Mouse (Mus musculus): Measurements from ENCODE around the gene Olfr1029. TPM values are rescaled to one million over a fixed set of nuclear protein-coding genes. Genes with fewer than 3 reads are reported as not detected.

Olfr1029 gene
- not detected in 2 replicates for polyA plus RNA-seq (2015; fragmentation: Nextera tagmentation; extraction: Ambion mirVana)

GRCm38 (mm10) chr2:85973595-85973994 is at the start of gene Olfr1029:
Gene Olfr1029 (plus strand): TSS chr2:85973895.

GRCm38 (mm10) chr2:85950137-85950536 is 23.6 kb upstream of the Olfr1029 start, which contains the start of gene Olfr1028:
Gene Olfr1028 (plus strand): TSS chr2:85950437.

GRCm38 (mm10) chr2:85978976-85979375 is 5.3 kb downstream of the Olfr1029 start, which contains the start of gene Olfr1030:
Gene Olfr1030 (plus strand): TSS chr2:85979276.

GRCm38 (mm10) chr2:85990004-85990403 is 16.3 kb downstream of the Olfr1029 start, which contains the start of gene Olfr1031:
Gene Olfr1031 (plus strand): TSS chr2:85990304.

GRCm38 (mm10) chr2:86005240-86005639 is 31.5 kb downstream of the Olfr1029 start, which contains the start of gene Olfr1032:
Gene Olfr1032 (plus strand): TSS chr2:86005540.

GRCm38 (mm10) chr2:86020406-86020805 is 46.7 kb downstream of the Olfr1029 start, which contains the start of gene Olfr1033:
Gene Olfr1033 (plus strand): TSS chr2:86020633.

Other genes with a start within 250 kb of the Olfr1029 start
- not detected in 2 replicates for gene Olfr1012, start 211.1 kb upstream of the Olfr1029 start, polyA plus RNA-seq (2015; fragmentation: Nextera tagmentation; extraction: Ambion mirVana)
- not detected in 2 replicates for gene Olfr1013, start 206.8 kb upstream of the Olfr1029 start, polyA plus RNA-seq (2015; fragmentation: Nextera tagmentation; extraction: Ambion mirVana)
- gene Olfr1014, start 201.2 kb upstream of the Olfr1029 start, polyA plus RNA-seq (2015; fragmentation: Nextera tagmentation; extraction: Ambion mirVana), result not detected in 2 replicates
- gene Olfr1015, start 191.9 kb upstream of the Olfr1029 start, polyA plus RNA-seq (2015; fragmentation: Nextera tagmentation; extraction: Ambion mirVana), result not detected in 2 replicates
- gene Olfr1016, start 171.4 kb upstream of the Olfr1029 start, polyA plus RNA-seq (2015; fragmentation: Nextera tagmentation; extraction: Ambion mirVana), result not detected in 2 replicates
- gene Olfr1018, start 155.4 kb upstream of the Olfr1029 start, polyA plus RNA-seq (2015; fragmentation: Nextera tagmentation; extraction: Ambion mirVana), result not detected in 2 replicates
- not detected in 2 replicates for gene Olfr1019, start 128.4 kb upstream of the Olfr1029 start, polyA plus RNA-seq (2015; fragmentation: Nextera tagmentation; extraction: Ambion mirVana)
- not detected in 2 replicates for gene Olfr1020, start 126.9 kb upstream of the Olfr1029 start, polyA plus RNA-seq (2015; fragmentation: Nextera tagmentation; extraction: Ambion mirVana)
- not detected in 2 replicates for gene Olfr1022, start 105.3 kb upstream of the Olfr1029 start, polyA plus RNA-seq (2015; fragmentation: Nextera tagmentation; extraction: Ambion mirVana)
- not detected in 2 replicates for gene Olfr1023, start 88.3 kb upstream of the Olfr1029 start, polyA plus RNA-seq (2015; fragmentation: Nextera tagmentation; extraction: Ambion mirVana)
- gene Olfr1024, start 68.8 kb upstream of the Olfr1029 start, polyA plus RNA-seq (2015; fragmentation: Nextera tagmentation; extraction: Ambion mirVana), result not detected in 2 replicates
- gene Olfr1025-ps1, start 58.7 kb upstream of the Olfr1029 start, polyA plus RNA-seq (2015; fragmentation: Nextera tagmentation; extraction: Ambion mirVana), result not detected in 2 replicates
- not detected in 2 replicates for gene Olfr1026, start 52.3 kb upstream of the Olfr1029 start, polyA plus RNA-seq (2015; fragmentation: Nextera tagmentation; extraction: Ambion mirVana)
- not detected in 2 replicates for gene Olfr1028, start 23.5 kb upstream of the Olfr1029 start, polyA plus RNA-seq (2015; fragmentation: Nextera tagmentation; extraction: Ambion mirVana)
- not detected in 2 replicates for gene Olfr1030, start 5.4 kb downstream of the Olfr1029 start, polyA plus RNA-seq (2015; fragmentation: Nextera tagmentation; extraction: Ambion mirVana)
- gene Olfr1031, start 16.4 kb downstream of the Olfr1029 start, polyA plus RNA-seq (2015; fragmentation: Nextera tagmentation; extraction: Ambion mirVana), result not detected in 2 replicates
- gene Olfr1032, start 31.6 kb downstream of the Olfr1029 start, polyA plus RNA-seq (2015; fragmentation: Nextera tagmentation; extraction: Ambion mirVana), result not detected in 2 replicates
- gene Olfr1033, start 46.7 kb downstream of the Olfr1029 start, polyA plus RNA-seq (2015; fragmentation: Nextera tagmentation; extraction: Ambion mirVana), result 0.53 and 2.5 TPM in 2 replicates
- not detected in 2 replicates for gene Olfr1034, start 72.0 kb downstream of the Olfr1029 start, polyA plus RNA-seq (2015; fragmentation: Nextera tagmentation; extraction: Ambion mirVana)
- gene Olfr1036, start 100.1 kb downstream of the Olfr1029 start, polyA plus RNA-seq (2015; fragmentation: Nextera tagmentation; extraction: Ambion mirVana), result not detected in 2 replicates
- gene Olfr1037, start 113.5 kb downstream of the Olfr1029 start, polyA plus RNA-seq (2015; fragmentation: Nextera tagmentation; extraction: Ambion mirVana), result not detected in 2 replicates
- not detected in 2 replicates for gene Olfr1039, start 162.0 kb downstream of the Olfr1029 start, polyA plus RNA-seq (2015; fragmentation: Nextera tagmentation; extraction: Ambion mirVana)
- not detected in 2 replicates for gene Olfr1040, start 172.8 kb downstream of the Olfr1029 start, polyA plus RNA-seq (2015; fragmentation: Nextera tagmentation; extraction: Ambion mirVana)
- not detected in 2 replicates for gene Olfr1042, start 187.9 kb downstream of the Olfr1029 start, polyA plus RNA-seq (2015; fragmentation: Nextera tagmentation; extraction: Ambion mirVana)
- not detected in 2 replicates for gene Olfr1043, start 193.6 kb downstream of the Olfr1029 start, polyA plus RNA-seq (2015; fragmentation: Nextera tagmentation; extraction: Ambion mirVana)
- gene Olfr1044, start 203.9 kb downstream of the Olfr1029 start, polyA plus RNA-seq (2015; fragmentation: Nextera tagmentation; extraction: Ambion mirVana), result not detected in 2 replicates
- gene Olfr52, start 211.8 kb downstream of the Olfr1029 start, polyA plus RNA-seq (2015; fragmentation: Nextera tagmentation; extraction: Ambion mirVana), result not detected in 2 replicates
- gene Olfr1045, start 229.1 kb downstream of the Olfr1029 start, polyA plus RNA-seq (2015; fragmentation: Nextera tagmentation; extraction: Ambion mirVana), result not detected in 2 replicates
- not detected in 2 replicates for gene Olfr1046, start 245.4 kb downstream of the Olfr1029 start, polyA plus RNA-seq (2015; fragmentation: Nextera tagmentation; extraction: Ambion mirVana)

Measured in skeletal muscle tissue, postnatal 0 days (tissue).